Mouse (Mus musculus) thymus, adult 2 months (tissue): Measurements from ENCODE around the gene Dhtkd1.

Source experiments
- CTCF ChIP-seq: fragments of 200-500 bp; IDR thresholded peaks from 2 replicates; pipeline ENCODE4 v1.5.1; 2012; ENCODE audit warnings: mild to moderate bottlenecking, control low read depth, low read length, moderate library complexity, borderline replicate concordance; ENCODE audit not compliant: control insufficient read depth, poor library complexity, insufficient read depth; ENCODE audit errors: extremely low read depth
- POLR2A ChIP-seq: fragments of 200-500 bp; IDR thresholded peaks from 2 replicates; pipeline ENCODE4 v1.6.1; 2012; ENCODE audit warnings: mild to moderate bottlenecking, low read length, control low read depth, moderate library complexity; ENCODE audit not compliant: control insufficient read depth, poor library complexity, insufficient read depth; ENCODE audit errors: extremely low read depth

GRCm38 (mm10) chr2:5889412-5889811, 53.2 kb downstream of the Dhtkd1 start:
- TF ChIP-seq CTCF (no peak), POLR2A (no peak)
